Mouse (Mus musculus) stomach, postnatal 0 days (tissue): ENCODE data around the gene Plvap. TPM values are rescaled to one million over a fixed set of nuclear protein-coding genes. Genes with fewer than 3 reads are reported as not detected.

Experiments
- ATAC-seq: fragments of 200-750 bp; cut with Nextera tagmentation; 2 replicates; pipeline ENCODE4 v1.8.0; 2017; ENCODE audit not compliant: low FRiP score, low TSS enrichment
- DNase-seq: peaks from one replicate; pipeline ENCODE4 v3.0.0-alpha.2; 2016; ENCODE audit warnings: low spot score
- H3K27ac ChIP-seq: fragments of 300-500 bp; sonication (generic); replicated peaks from 2 replicates; pipeline ENCODE4 v1.5.1; 2014; ENCODE audit warnings: mild to moderate bottlenecking, control low read depth
- H3K27me3 ChIP-seq: fragments of 300-500 bp; sonication (generic); 2 replicates; pipeline ENCODE4 v1.6.1; 2014; ENCODE audit warnings: low read length; ENCODE audit not compliant: control insufficient read depth, insufficient read depth
- H3K36me3 ChIP-seq: fragments of 300-500 bp; sonication (generic); 2 replicates; pipeline ENCODE4 v1.6.1; 2014; ENCODE audit warnings: low read length, mixed read lengths; ENCODE audit not compliant: control insufficient read depth, insufficient read depth
- H3K4me1 ChIP-seq: fragments of 300-500 bp; sonication (generic); replicated peaks from 2 replicates; pipeline ENCODE4 v1.6.1; 2014; ENCODE audit warnings: antibody characterized with exemption; ENCODE audit not compliant: control insufficient read depth, insufficient read depth
- H3K4me2 ChIP-seq: fragments of 300-500 bp; sonication (generic); replicated peaks from 2 replicates; pipeline ENCODE4 v1.6.1; 2014; ENCODE audit warnings: low read depth, mild to moderate bottlenecking, control low read depth, moderate library complexity
- H3K4me3 ChIP-seq: fragments of 300-500 bp; sonication (generic); 2 replicates; pipeline ENCODE4 v1.5.1; 2014; ENCODE audit warnings: low read depth, low read length, control low read depth
- H3K9ac ChIP-seq: fragments of 300-500 bp; sonication (generic); 2 replicates; pipeline ENCODE4 v1.6.1; 2014; ENCODE audit warnings: mild to moderate bottlenecking, low read length, control low read depth, mixed read lengths
- H3K9me3 ChIP-seq: fragments of 300-500 bp; sonication (generic); 2 replicates; pipeline ENCODE4 v1.6.1; 2016; ENCODE audit warnings: low read length; ENCODE audit not compliant: control insufficient read depth
- CTCF ChIP-seq: IDR thresholded peaks from 2 replicates; pipeline ENCODE4 v1.5.1; 2016; ENCODE audit warnings: antibody characterized with exemption, low read depth, mild to moderate bottlenecking, moderate library complexity
- EP300 ChIP-seq: optimal IDR thresholded peaks from 2 replicates; pipeline ENCODE3; 2016; ENCODE audit warnings: antibody characterized with exemption
- WGBS: fragments of 180-500 bp; shearing (Covaris S2); extraction: QIAGEN DNeasy Blood & Tissue Kit; methylation state at CpG from one replicate; pipeline ENCODE4 v1.1.7; 2014; 5-methylcytosine and 5-hydroxymethylcytosine counted together
- polyA plus RNA-seq: library from polyadenylated mRNA; unstranded; fragments of >200 nt; fragmentation: Nextera tagmentation; extraction: Ambion mirVana; gene quantifications from 2 replicates; pipeline ENCODE4 v1.2.1, GENCODE M21; 2015

Gene Plvap
- polyA plus RNA-seq, 1 experiment from 2014 or later: 56.3 TPM

DNA sequence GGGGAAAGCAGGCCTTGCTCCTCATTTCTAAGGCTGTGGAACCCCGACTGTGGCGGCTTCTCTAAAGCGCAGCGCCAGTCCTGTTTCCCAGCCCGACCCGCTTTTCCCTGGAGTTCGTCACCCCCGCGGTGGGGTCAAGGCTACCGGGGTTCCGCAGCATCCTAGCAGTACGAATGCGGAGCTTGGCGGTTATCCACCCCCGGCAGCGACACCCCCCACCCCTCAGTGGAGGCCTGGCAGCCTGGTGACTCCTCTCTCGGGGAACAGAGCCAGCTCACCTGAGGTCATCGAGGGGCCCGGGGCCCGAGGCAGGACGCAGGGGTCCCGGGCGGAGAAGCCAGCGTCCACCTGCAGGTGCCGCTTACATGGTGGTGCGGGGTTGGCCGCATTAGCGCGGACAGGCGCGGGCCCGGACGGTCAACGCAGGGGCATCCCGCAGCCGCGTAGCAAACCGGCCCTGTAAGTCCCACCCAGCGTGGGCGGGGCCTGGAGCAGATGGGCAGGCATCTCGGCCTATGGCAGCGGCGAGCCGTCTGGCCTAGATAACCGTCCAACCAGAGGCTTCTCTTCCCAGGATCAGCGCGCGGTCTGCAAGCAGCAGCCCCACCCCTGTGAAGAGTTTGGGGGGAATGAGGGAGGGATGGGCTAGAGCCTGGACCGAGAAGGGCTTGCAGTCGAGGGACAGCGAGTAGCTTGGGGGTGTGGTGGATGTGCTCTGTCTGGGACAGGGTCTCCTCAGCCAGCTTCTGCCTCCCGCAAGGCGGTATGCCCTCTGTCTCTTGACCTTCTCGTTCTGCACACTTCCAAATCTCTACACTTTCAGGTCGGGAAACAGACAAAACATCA is 48.1 kb downstream of the Plvap start, which contains the start of gene Abhd8:
Gene Abhd8, minus strand, starts transcription at position 468 of the 846 bp plus-strand sequence.
- whole genome bisulfite sequencing: 1% methylated on average over 54 of the region's 55 CpGs
- peak within 1 kb of the TSS; percentile 84 for H3K27ac ChIP-seq
- peak within 1 kb of the TSS; percentile 72 for H3K9ac ChIP-seq
- H3K4me3 ChIP-seq: peak within 1 kb of the TSS; percentile 81
- no peaks in the 10 kb centered on the region for H3K27me3 ChIP-seq
- peaks cover 5% of the 10 kb centered on the region; the same call in 1 of the 2 replicates for H3K36me3 ChIP-seq
- peaks cover 13% of the 10 kb centered on the region for H3K4me1 ChIP-seq
- no peaks in the 10 kb centered on the region for H3K9me3 ChIP-seq
- TF ChIP-seq EP300 (no peak), CTCF (no peak)
- H3K4me2 ChIP-seq: peak within 1 kb of the TSS; percentile 93
- ATAC-seq (peak; percentile 72), DNase-seq (peak; percentile 93)

DNA sequence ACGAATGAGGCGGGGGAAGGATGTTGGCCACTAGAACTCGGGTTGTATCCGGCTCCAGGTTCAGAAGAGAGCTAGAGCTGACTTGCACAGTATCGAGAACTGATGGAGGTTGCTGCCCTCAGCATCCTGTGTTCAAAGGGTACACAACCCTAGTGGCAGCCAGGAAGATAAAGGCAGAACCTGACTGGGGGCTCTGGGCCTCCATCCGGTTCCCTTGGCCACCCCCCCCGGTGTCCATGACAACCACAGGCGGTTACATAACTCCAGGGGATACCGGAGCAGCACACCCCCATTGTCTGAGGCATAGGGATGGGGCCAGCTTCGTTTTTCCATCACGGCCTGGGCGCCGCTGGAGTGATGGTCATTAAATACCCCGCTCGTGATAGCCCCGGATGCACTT is 48.8 kb downstream of the Plvap start:
- DNase-seq (no peak), ATAC-seq (no peak)
- TF ChIP-seq CTCF (no peak), EP300 (no peak)
- Histone ChIP-seq H3K4me1 (peaks cover 13% of the 10 kb centered on the region), H3K9me3 (no peaks in the 10 kb centered on the region), H3K27me3 (no peaks in the 10 kb centered on the region), H3K9ac (peak overlapping the region; percentile 72), H3K27ac (peak overlapping the region; percentile 53), H3K4me2 (peak overlapping the region; percentile 93), H3K4me3 (peak overlapping the region; percentile 81), H3K36me3 (peaks cover 5% of the 10 kb centered on the region; the same call in 1 of the 2 replicates)
- 7% methylated on average over 16 of the region's 16 CpGs for WGBS

DNA sequence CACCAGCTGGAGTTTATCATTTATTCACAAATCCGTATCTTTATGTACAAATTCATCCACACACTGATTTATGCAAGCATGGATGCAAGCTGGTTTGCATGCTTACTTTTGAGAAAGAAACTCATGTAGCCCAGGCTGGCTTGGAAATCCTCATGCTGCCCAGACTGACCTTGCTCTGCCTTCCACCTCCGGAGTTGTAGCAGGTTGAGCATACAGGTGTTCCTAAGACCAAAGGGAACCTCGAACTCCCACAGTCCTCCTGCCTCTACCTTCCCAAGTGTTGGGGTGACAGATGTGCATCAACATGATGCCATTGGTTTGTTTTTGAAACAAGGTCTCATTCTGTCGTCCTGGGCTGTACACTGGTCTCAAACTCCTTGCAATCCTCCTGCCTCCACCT is 49.4 kb downstream of the Plvap start:
- Histone ChIP-seq H3K27ac (no peak overlapping the region), H3K9ac (peak overlapping the region; percentile 72; the same call in 1 of the 2 replicates), H3K9me3 (no peaks in the 10 kb centered on the region), H3K4me1 (peaks cover 13% of the 10 kb centered on the region), H3K4me3 (no peak overlapping the region), H3K27me3 (no peaks in the 10 kb centered on the region), H3K36me3 (peaks cover 5% of the 10 kb centered on the region; the same call in 1 of the 2 replicates), H3K4me2 (peak overlapping the region; percentile 93; the same call in 1 of the 2 replicates)
- no peak for ATAC-seq
- DNase-seq: no peak
- TF ChIP-seq EP300 (no peak), CTCF (no peak)
- WGBS: 69% methylated on average over 4 of the region's 4 CpGs

DNA sequence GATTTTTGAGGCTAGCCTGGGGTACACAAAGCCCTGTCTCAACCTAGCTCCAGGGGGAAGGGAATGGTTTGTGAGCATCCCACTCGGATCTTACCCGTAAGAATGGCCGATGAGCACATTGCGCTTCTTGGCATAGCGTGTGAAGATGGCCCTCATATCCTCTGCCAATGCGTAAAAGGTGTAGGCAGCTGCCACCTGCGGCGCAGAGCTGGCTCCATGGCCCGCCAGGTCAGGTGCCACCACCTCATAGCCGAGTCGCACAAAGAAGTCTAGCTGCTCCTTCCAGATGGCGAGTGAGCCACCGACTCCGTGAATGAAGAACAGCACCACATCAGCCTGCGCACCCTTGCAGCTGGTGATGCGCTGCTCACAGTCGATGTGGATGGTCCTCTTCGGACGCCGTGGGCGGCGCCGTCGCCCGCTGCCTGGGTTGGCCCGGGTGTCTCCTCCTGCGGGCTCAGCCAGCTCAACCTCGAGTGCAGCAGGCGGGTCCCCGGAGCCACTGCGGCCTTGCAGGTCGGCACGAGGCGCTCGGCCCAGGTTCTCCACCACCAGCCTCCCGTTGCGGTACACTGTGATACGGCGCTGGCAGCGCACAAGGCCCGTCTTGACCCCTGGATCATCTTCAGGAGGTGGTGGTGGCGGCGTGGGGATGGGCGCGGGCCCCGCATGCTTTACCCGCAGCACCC is 50.3 kb downstream of the Plvap start:
- Histone ChIP-seq H3K4me3 (no peak overlapping the region), H3K9ac (no peak overlapping the region), H3K9me3 (no peaks in the 10 kb centered on the region), H3K27ac (no peak overlapping the region), H3K36me3 (peaks cover 5% of the 10 kb centered on the region; the same call in 1 of the 2 replicates), H3K4me1 (peaks cover 13% of the 10 kb centered on the region), H3K4me2 (no peak overlapping the region), H3K27me3 (no peaks in the 10 kb centered on the region)
- no peak for ATAC-seq
- DNase-seq: no peak
- WGBS: 90% methylated on average over 47 of the region's 47 CpGs
- TF ChIP-seq CTCF (no peak), EP300 (no peak)

DNA sequence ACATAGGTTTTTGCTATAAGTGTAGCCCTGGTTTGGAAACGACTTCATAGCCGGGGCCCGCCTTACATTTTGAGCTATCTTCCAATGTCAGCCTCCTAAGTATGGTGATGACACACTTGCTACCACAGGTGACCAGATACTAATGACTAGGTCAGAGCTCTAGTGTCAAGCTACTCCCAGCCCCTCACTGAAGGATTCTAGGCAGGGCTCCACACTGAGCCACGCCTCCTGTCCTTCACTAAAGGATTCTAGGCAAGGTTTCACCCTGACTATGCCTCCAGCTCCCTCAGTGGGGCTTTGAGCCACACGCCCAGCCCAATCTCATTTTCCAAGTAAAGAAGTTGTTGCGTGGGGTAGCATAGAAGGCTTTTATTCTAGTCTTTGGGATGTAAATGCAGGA is 50.8 kb downstream of the Plvap start:
- ATAC-seq: no peak
- Histone ChIP-seq H3K36me3 (peaks cover 5% of the 10 kb centered on the region; the same call in 1 of the 2 replicates), H3K4me2 (no peak overlapping the region), H3K4me3 (no peak overlapping the region), H3K27me3 (no peaks in the 10 kb centered on the region), H3K27ac (no peak overlapping the region), H3K4me1 (peaks cover 12% of the 10 kb centered on the region), H3K9me3 (no peaks in the 10 kb centered on the region), H3K9ac (no peak overlapping the region)
- DNase-seq: no peak
- 95% methylated on average over 6 of the region's 6 CpGs for WGBS
- no peak for TF ChIP-seq EP300
- TF ChIP-seq CTCF: no peak
